Mouse (Mus musculus) liver, postnatal 0 days (tissue): ENCODE measurements around the gene Thrap3. TPM values are rescaled to one million over a fixed set of nuclear protein-coding genes. Genes with fewer than 3 reads are reported as not detected.

Experiments
- ATAC-seq: fragments of 200-750 bp; cut with Nextera tagmentation; 2 replicates; pipeline ENCODE4 v1.8.0; 2017; ENCODE audit warnings: mild to moderate bottlenecking, moderate library complexity
- DNase-seq: peaks from one replicate; pipeline ENCODE4 v3.0.0-alpha.2; 2016
- H3K27ac ChIP-seq: fragments of 300-500 bp; sonication (generic); 2 replicates; pipeline ENCODE4 v1.5.1; 2014; ENCODE audit warnings: antibody characterized with exemption, moderate library complexity, mild to moderate bottlenecking, low read depth
- H3K27me3 ChIP-seq: fragments of 300-500 bp; sonication (generic); 2 replicates; pipeline ENCODE4 v1.6.1; 2014; ENCODE audit warnings: low read length, control low read depth, mixed read lengths; ENCODE audit not compliant: insufficient read depth
- H3K36me3 ChIP-seq: fragments of 300-500 bp; sonication (generic); replicated peaks from 2 replicates; pipeline ENCODE4 v1.6.1; 2014; ENCODE audit warnings: mild to moderate bottlenecking, control low read depth, low read length, moderate library complexity, mixed read lengths; ENCODE audit not compliant: insufficient read depth
- H3K4me1 ChIP-seq: fragments of 300-500 bp; sonication (generic); 2 replicates; pipeline ENCODE4 v1.6.1; 2014; ENCODE audit warnings: antibody characterized with exemption, mild to moderate bottlenecking, control low read depth; ENCODE audit not compliant: insufficient read depth
- H3K4me2 ChIP-seq: fragments of 300-500 bp; sonication (generic); 2 replicates; pipeline ENCODE4 v1.6.1; 2014; ENCODE audit warnings: low read depth, mild to moderate bottlenecking, low read length, moderate library complexity, mixed read lengths
- H3K4me3 ChIP-seq: fragments of 300-500 bp; sonication (generic); 2 replicates; pipeline ENCODE4 v1.5.1; 2014; ENCODE audit warnings: low read depth, low read length
- H3K9ac ChIP-seq: fragments of 300-500 bp; sonication (generic); replicated peaks from 2 replicates; pipeline ENCODE4 v1.6.1; 2014; ENCODE audit warnings: mild to moderate bottlenecking, moderate library complexity
- H3K9me3 ChIP-seq: fragments of 300-500 bp; sonication (generic); 2 replicates; pipeline ENCODE4 v1.6.1; 2016; ENCODE audit warnings: mild to moderate bottlenecking, control low read depth, low read length, mixed read lengths
- CTCF ChIP-seq: sonication (generic); IDR thresholded peaks from 2 replicates; pipeline ENCODE4 v1.5.1; 2016; ENCODE audit warnings: antibody characterized with exemption, low read depth
- EP300 ChIP-seq: IDR thresholded peaks from 2 replicates; pipeline ENCODE4 v1.6.1; 2016; ENCODE audit warnings: antibody characterized with exemption, low read depth, mild to moderate bottlenecking
- WGBS: fragments of 180-500 bp; shearing (Covaris S2); extraction: QIAGEN DNeasy Blood & Tissue Kit; methylation state at CpG from one replicate; pipeline ENCODE4 v1.1.7; 2014; ENCODE audit not compliant: insufficient replicate concordance; 5-methylcytosine and 5-hydroxymethylcytosine counted together
- polyA plus RNA-seq: library from polyadenylated mRNA; unstranded; fragments of >200 nt; fragmentation: Nextera tagmentation; extraction: Ambion mirVana; gene quantifications from 2 replicates; pipeline ENCODE4 v1.2.1, GENCODE M21; 2015

Gene Thrap3
- polyA plus RNA-seq, 1 experiment from 2014 or later: 62.4 TPM

DNA sequence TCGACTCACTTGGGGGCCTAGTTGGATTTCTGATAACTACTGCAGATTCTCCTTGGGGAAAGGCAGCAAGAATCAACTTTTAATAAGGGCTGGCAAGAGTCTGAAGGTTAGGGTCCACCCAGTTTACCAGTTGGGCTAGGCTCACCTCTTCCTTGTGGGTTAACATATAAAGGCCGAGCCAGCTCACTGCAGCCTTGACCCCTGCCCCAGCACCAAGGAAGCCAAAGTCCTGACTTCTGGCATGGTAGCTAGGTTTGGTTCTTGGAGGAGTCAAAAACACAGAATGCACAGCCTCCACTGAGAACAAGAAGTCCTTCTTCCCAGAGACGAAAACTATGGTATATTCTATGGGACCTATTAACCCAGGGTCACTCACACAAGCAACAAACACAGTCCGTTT, 38.9 kb downstream of the Thrap3 start:
- Histone ChIP-seq H3K4me3 (no peak overlapping the region), H3K4me2 (peak overlapping the region; percentile 99), H3K9ac (no peak overlapping the region), H3K9me3 (no peaks in the 10 kb centered on the region), H3K27me3 (no peaks in the 10 kb centered on the region), H3K27ac (peak overlapping the region; percentile 81; the same call in 1 of the 2 replicates), H3K4me1 (peaks cover 19% of the 10 kb centered on the region), H3K36me3 (peaks cover 26% of the 10 kb centered on the region)
- ATAC-seq (no peak), DNase-seq (no peak)
- TF ChIP-seq EP300: no peak
- no peak for TF ChIP-seq CTCF
- 72% methylated on average over 4 of the region's 4 CpGs for WGBS

DNA sequence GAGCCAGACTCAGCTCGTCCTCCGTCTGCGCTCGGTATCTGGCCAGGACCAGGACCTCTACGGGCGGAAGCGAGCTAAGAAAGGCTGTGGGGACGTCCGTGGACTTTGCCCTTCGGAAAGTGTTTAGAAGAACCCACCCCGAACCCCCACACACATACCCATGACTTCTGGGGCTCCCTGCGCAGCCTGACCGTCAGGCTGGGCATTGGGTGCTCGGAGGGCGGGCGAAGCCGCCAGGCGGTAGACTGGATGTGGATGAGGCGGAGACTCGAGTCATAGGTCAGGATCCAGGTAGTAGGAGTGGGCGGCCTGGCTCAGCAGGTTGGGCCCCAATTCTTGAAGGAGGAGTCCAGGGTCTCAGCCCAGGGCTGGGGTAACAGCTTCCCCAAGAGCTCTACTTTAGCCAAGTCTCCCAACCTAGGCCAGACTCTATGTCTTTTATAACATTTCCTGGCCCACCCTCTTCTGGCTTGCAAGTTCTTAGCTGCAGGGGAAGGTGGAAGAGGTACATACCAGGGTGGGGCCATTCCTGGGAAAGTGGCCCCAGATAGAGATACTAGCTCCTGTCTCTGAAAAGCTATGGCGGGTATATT, 39.4 kb downstream of the Thrap3 start, which contains the start of gene Sh3d21:
Gene Sh3d21 (minus strand): TSS at position 425 of the 593 bp plus-strand sequence.
- 6% methylated on average over 21 of the region's 22 CpGs for WGBS
- no peak for TF ChIP-seq CTCF
- TF ChIP-seq EP300: no peak
- DNase-seq: no peak
- Histone ChIP-seq H3K27me3 (no peaks in the 10 kb centered on the region), H3K9ac (peak within 1 kb of the TSS; percentile 90), H3K27ac (peak within 1 kb of the TSS; percentile 81), H3K4me1 (peaks cover 19% of the 10 kb centered on the region), H3K9me3 (no peaks in the 10 kb centered on the region), H3K4me2 (peak within 1 kb of the TSS; percentile 99), H3K36me3 (peaks cover 22% of the 10 kb centered on the region), H3K4me3 (peak within 1 kb of the TSS; percentile 62)
- ATAC-seq: peak; percentile 68

DNA sequence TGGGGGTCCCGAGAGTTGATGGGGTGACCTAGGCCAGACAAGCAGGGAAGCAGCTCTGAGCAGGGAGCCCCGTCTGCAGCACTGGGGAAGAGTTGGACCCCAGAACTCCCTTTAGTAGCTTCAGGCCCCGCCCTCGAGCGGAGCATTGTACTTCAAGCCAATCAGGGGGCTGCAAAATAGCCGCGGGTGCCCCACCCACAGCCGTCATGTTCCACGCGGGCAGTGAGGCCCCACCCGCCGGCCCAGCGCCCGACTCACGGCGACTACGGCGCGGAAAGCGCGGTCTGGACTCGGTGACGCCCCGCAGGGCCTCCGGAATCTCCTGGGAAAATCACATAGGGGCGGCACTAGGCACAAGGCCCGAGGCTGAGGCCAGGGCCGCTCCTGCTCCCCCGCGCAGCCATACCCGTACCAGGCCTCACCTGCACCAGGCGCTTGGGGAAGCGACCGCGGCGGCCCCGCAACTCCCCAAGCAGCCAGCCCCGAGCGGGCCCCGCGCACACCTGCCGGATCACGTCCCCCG, 40.0 kb downstream of the Thrap3 start:
- no peak for TF ChIP-seq EP300
- no peak for TF ChIP-seq CTCF
- Histone ChIP-seq H3K4me2 (peak overlapping the region; percentile 99), H3K4me3 (peak overlapping the region; percentile 62), H3K27ac (peak overlapping the region; percentile 81), H3K9ac (peak overlapping the region; percentile 90), H3K4me1 (peaks cover 19% of the 10 kb centered on the region), H3K36me3 (peaks cover 18% of the 10 kb centered on the region), H3K9me3 (no peaks in the 10 kb centered on the region), H3K27me3 (no peaks in the 10 kb centered on the region)
- ATAC-seq (peak; percentile 91), DNase-seq (peak; percentile 86)
- WGBS: 2% methylated on average over 42 of the region's 44 CpGs

DNA sequence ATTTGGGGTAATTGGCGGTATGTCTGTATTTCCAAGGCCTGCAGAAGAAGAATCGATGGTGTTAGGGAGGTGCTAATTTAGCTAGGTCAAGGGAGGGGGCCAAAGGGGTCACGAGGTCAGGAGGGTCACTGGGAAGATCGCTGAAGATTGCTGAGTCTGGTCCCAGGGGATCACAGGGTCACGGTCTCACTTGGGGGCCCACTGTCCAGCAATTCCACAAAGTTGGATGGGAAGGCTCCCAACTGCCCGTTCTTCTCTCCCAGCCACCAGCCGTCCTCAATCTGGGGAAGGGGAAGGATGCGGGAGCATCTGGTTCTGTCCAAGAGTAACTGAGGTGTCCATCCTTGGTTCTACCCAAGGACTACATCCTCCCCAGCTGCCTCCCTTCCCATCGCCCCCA, 40.6 kb downstream of the Thrap3 start:
- H3K27ac ChIP-seq: no peak overlapping the region
- TF ChIP-seq CTCF: no peak
- H3K4me2 ChIP-seq: peak overlapping the region; percentile 99
- H3K9ac ChIP-seq: peak overlapping the region; percentile 90; the same call in 1 of the 2 replicates
- H3K27me3 ChIP-seq: no peaks in the 10 kb centered on the region
- 75% methylated on average over 8 of the region's 9 CpGs for WGBS
- H3K4me1 ChIP-seq: peaks cover 19% of the 10 kb centered on the region
- H3K9me3 ChIP-seq: no peaks in the 10 kb centered on the region
- peak overlapping the region; percentile 62; the same call in 1 of the 2 replicates for H3K4me3 ChIP-seq
- no peak for ATAC-seq
- H3K36me3 ChIP-seq: peaks cover 15% of the 10 kb centered on the region
- no peak for DNase-seq

DNA sequence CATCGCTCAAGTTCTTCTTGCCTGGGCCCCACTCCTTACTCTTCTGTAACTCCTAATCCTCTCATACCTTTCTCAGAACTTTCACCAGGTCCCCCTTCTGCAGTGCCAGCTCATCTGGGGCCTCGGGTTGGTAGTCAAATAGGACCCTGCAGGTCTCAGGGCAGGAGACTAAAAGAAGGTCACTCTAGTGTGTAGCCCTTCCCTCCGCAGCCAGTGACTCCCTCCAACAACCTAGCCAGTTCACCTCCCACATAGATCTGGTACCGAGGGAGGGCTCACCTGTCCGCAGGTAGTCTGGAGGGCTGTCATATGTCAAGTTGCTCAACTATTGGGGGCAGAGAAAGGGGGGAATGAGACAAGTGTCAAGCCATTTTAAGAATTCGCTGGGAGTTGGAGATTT, 41.1 kb downstream of the Thrap3 start:
- Histone ChIP-seq H3K4me1 (peaks cover 20% of the 10 kb centered on the region), H3K9me3 (no peaks in the 10 kb centered on the region), H3K27me3 (no peaks in the 10 kb centered on the region), H3K4me3 (no peak overlapping the region), H3K4me2 (no peak overlapping the region), H3K27ac (no peak overlapping the region), H3K9ac (no peak overlapping the region), H3K36me3 (peaks cover 10% of the 10 kb centered on the region)
- TF ChIP-seq CTCF (no peak), EP300 (no peak)
- ATAC-seq: no peak
- DNase-seq: peak; percentile 8
- WGBS: 86% methylated on average over 6 of the region's 6 CpGs

DNA sequence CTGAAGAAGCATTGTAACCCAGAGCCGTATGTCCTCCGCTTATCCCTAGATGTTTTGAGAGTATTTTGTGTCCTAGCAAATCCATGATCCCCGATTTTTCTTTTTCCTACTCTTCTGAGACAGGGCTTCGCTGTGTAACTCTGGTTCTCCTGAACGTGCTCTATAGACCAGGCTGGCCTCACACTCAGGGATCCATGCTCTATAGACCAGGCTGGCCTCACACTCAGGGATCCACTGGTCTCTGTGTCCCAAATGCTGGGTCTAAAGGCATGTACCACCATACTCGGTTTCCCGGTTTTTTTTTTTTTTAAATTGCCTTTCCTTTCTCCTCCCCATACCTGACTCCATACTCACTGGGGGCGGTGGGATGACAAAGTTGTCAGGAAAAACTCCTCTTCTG, 41.6 kb downstream of the Thrap3 start:
- DNase-seq: no peak

More for the DNA sequence above, 41.6 kb downstream of the Thrap3 start:
- no peak overlapping the region for H3K4me3 ChIP-seq
- peaks cover 5% of the 10 kb centered on the region; the same call in 1 of the 2 replicates for H3K36me3 ChIP-seq
- TF ChIP-seq EP300 (no peak), CTCF (no peak)
- no peaks in the 10 kb centered on the region for H3K9me3 ChIP-seq
- no peak overlapping the region for H3K27ac ChIP-seq
- H3K9ac ChIP-seq: no peak overlapping the region
- no peaks in the 10 kb centered on the region for H3K27me3 ChIP-seq
- ATAC-seq: no peak
- H3K4me2 ChIP-seq: no peak overlapping the region
- H3K4me1 ChIP-seq: peaks cover 23% of the 10 kb centered on the region
- 85% methylated on average over 8 of the region's 8 CpGs for whole genome bisulfite sequencing
